Mouse (Mus musculus): Measurements from ENCODE around the gene Trpm3.

Trpm3 gene

GRCm38 (mm10) chr19:23041483-23042167 is 902.8 kb downstream of the Trpm3 start:
- DNase-seq (ENCODE audit: low spot score) = no peak

- DNase-seq (ENCODE audit: low spot score) = no peak
These were observed 903.4 kb downstream of the Trpm3 start for GRCm38 (mm10) chr19:23042168-23042733.

- DNase-seq (ENCODE audit: low spot score) = no peak
These were observed 904.9 kb downstream of the Trpm3 start for GRCm38 (mm10) chr19:23043699-23044098.
